Mouse (Mus musculus) fibroblast of lung, adult 2 months (primary cell): ENCODE measurements at regions not wholly inside any gene's neighbourhood (a gene's known extent, or its start where the extent isn't known, plus 50 kb on each side); places are given as distances from the start of the nearest gene placed in this dataset.
A peak's percentile ranks its signal among the peaks of the same experiment; 100 is the strongest.

Experiments used
- DNase-seq: peaks from one replicate; pipeline ENCODE4 v3.0.0-alpha.2; 2011; ENCODE audit warnings: low read depth

DNA sequence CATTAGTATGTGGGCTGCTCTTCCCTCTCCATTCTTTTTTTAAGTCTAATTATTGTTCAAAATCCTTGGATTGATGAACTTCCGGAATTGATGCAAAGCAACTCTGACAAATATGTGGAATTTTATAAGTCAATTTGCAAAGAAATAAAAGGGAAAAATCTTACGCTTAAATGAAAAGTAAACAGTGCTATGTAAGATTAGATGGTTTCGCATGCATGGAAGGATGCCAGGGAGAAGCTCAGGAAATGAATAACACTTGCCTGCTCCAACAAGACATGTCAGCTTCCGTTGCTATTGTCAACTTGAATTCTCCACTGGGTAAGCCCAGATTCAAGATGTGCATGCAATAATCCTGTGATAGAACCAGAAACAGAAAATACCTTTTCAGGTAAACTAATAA, 357.2 kb upstream of the Actbl2 start:
- DNase-seq, result no peak

- DNase-seq, result no peak
Observed at GRCm38 (mm10) chr13:110902994-110903644, 351.7 kb upstream of the Actbl2 start.

- no peak for DNase-seq
Observed at GRCm38 (mm10) chr13:110907319-110907955, 347.4 kb upstream of the Actbl2 start.

- no peak for DNase-seq
Observed at GRCm38 (mm10) chr13:110911866-110912265, 342.9 kb upstream of the Actbl2 start.

DNA sequence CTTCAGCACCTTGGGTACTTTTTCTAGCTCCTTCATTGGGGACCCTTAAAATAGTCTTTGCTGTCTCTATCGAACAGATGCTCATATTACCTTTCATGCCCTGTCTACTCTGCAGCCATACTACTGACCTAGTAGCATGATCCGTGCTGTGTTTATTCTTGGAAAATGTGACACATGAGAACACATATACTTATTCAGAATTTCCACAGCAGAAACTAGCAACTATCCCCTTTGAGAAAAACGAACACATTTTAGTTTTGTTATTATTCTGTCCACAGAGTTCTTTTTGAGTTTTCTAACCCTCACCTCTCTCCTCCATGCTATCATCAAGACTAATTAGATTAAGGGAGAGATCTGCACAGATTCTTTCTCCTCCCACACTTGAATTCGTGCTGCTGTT, 341.6 kb upstream of the Actbl2 start:
- DNase-seq, result no peak

GRCm38 (mm10) chr13:110913687-110914086, 341.1 kb upstream of the Actbl2 start:
- peak; percentile 70 for DNase-seq

DNA sequence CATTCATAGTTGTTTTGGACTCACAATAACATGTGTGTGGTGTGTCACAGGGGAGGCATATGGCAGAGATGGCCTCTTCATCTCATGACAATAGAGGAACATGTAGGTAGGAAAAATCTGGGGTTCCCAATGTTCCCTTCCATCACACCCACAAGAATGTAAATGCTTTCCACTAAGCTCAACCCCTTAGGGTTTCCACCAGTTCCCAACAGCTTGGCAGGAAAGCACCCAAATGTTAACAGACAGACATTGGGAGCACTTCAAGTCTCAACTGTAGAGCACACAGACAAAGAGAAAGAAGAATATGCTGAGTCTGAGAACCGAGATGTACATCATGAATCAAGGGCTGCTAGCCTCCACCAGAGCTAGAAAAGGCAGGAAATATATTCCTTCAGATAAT, 339.7 kb upstream of the Actbl2 start:
- no peak for DNase-seq

DNA sequence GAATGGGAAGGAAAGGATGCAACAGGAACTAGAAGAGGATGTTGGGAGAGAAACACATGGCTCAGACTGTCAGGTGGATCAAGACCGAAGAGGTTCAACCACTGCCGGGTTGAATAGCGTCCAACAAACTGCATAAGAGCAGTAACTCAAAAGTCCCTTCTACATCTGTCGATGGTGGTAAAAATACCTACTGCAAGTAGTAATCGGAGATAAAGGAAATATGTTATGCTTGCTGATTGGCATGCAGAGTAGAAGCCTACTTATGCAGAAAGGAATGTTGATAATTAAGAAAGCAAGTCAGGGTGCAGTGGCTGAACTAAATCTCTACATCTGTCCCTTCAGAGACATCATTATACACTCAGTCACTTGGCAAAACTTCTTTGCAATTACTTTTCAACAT, 330.9 kb upstream of the Actbl2 start:
- no peak for DNase-seq

DNA sequence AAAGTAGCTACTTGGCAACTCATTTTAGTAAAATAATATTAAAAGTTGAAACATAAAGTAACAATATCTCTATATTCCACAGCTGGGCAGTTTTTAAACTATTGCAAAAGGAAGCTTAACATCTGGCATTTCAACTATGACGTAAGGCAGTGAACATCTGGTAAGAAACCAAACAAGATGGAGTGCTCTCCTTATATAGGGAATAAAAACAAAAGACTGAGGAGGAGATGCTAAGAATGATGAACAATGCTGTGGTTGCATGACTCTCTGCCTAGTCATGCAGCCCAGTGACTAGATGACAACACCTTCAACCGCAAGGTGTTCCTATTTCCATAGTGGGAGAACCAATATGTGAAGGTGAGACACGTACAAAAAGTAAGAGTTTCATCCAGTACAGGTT, 329.9 kb upstream of the Actbl2 start:
- no peak for DNase-seq

- no peak for DNase-seq
Observed at GRCm38 (mm10) chr13:110928143-110928542, 326.7 kb upstream of the Actbl2 start.

DNA sequence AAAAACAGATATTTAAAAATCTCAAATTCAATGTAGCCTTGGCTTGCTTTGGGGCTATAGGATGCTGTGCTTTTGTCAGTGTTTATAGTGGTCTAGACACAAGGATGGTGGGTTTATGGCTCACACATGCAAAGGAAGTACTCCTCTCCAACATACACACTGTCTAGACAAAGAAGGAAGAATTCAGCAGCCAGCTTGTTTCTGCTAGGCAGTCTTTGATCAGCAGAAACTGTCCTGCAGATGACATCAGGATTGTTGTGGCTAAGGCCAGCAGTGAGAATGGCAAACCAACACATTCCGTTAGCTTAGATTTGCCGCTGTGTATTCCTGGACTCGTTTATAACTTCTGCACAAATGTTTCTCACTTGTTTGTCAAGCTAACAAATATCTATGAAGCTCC, 325.9 kb upstream of the Actbl2 start:
- no peak for DNase-seq

DNA sequence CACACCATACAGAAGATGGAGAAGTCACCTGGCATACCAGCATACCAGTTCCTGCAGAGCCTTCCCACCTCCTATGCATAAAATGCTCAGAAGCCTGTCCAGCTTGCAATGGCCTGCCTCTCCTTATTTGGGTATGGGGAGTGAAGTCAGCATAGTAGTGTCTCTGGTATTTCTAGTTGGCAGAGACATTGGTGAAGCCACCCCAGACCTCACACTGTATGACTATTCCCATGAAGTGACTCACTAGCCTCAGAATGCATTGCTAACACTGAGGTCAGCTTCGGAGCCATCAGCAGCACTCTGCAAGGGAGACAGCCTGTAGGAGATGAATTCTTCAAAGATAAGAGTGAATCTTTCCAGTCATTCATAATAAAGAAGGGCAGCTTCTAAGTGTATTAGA, 325.2 kb upstream of the Actbl2 start:
- DNase-seq, result peak; percentile 80

DNA sequence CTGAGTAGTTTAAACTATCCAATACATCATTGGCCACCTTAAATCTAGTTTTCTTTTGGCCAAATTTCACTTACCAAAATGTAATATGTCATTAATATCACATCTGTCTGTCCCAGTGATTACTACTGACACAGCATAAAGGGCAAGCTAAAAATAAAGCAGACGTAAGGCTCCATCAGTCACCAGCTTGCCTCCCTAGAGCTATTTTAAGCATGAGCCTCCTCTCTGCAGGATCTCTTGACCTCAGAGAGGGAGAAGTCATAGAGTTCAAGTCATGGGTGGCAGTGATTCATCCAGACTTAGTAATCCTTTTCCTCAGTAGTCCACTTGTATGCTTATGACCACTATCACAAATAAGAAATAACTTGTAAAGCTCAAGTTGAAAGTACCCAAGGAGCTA, 313.2 kb upstream of the Actbl2 start:
- no peak for DNase-seq

GRCm38 (mm10) chr13:110942986-110943644, 311.7 kb upstream of the Actbl2 start:
- no peak for DNase-seq

GRCm38 (mm10) chr13:110944061-110944460, 310.8 kb upstream of the Actbl2 start:
- DNase-seq, result peak; percentile 63

- no peak for DNase-seq
Observed at GRCm38 (mm10) chr13:110944683-110945082, 310.1 kb upstream of the Actbl2 start.

- peak; percentile 78 for DNase-seq
Observed at GRCm38 (mm10) chr13:110960212-110960611, 294.6 kb upstream of the Actbl2 start.

DNA sequence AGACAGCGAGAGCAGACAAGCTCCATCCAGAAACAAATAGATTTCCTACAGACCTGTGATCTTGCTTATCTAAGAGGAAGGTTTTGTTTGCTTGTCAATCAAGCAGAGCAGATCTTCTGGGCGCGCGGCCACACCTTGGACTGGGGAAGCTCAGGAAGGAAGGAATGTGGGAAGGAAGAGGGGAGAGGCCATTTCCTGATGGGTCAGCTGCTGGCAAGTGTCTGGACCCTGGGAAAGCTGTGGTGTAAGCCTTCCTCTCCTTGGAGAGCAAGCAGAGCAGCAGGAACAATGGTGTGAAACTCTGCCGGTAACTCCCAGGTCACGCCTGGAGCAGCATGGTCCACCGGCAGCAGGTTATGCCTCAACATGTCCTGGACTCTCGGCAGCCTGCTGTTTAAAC, 287.7 kb upstream of the Actbl2 start:
- no peak for DNase-seq

GRCm38 (mm10) chr13:110967626-110968506, 286.9 kb upstream of the Actbl2 start:
- peak; percentile 87 for DNase-seq

DNA sequence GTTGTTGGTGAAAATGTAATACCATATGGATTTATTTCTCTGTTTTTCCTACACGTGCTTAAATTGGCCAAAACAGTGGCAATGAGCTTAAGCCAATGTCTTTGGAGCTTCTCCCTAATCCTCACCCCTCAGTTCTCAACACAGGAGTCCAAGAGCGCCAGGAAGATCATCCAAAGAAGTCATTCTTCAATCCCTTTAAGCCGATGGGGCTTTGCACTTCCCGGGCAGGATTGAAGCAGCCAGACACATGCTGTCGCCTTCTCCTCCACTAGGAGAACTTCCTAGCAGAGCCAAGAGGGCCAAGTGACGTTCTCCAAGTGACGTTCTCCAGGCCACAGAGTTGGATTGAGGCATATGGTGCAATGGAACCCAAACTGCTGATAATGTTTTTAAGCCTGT, 286.3 kb upstream of the Actbl2 start:
- no peak for DNase-seq

DNA sequence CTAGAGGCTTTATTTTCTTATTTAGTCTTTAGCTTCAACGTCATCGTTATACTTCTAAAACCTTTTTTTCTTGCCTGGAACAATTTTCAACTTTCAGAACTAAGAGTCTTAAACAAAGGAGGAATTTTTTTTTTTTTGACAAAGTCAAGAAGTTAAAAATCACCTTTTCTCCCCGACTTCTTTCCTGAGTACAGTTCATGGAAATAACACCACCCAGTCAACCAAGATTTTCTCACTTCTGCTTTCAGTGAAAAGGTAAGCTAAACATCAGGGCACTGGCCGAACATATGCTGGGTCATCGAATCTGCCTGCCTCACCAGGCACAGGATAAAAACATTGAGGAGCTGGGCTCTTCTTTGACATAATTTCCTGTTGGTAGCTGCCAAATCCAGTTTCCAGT, 277.4 kb upstream of the Actbl2 start:
- DNase-seq, result no peak

GRCm38 (mm10) chr13:110978022-110978421, 276.8 kb upstream of the Actbl2 start:
- no peak for DNase-seq

DNA sequence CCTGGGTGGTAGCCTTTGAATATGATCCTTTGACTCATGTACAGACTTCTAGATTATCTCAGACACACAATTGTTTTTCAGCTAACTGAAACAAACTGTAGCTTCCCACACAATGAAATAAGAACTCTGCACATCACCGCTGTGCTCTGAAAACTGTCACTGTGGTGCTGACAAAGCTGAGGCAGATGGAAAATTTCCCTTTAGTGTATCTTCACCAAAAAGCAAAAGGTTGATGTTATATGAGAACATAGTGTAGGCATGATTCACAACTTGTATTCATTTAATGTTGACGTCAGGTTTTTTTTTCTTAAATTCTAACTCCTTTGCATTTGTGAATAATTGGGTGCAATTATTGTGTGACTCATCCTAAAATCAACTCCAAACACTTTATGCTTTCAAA, 264.1 kb upstream of the Actbl2 start:
- DNase-seq, result no peak
